Mouse (Mus musculus) forebrain, embryonic 10.5 days (tissue): ENCODE measurements around the gene Bag6. TPM values are rescaled to one million over a fixed set of nuclear protein-coding genes. Genes with fewer than 3 reads are reported as not detected.
A peak's percentile ranks its signal among the peaks of the same experiment; 100 is the strongest.

Experiments
- DNase-seq: peaks from one replicate; pipeline ENCODE4 v3.0.0-alpha.2; 2017; ENCODE audit warnings: low spot score; ENCODE audit errors: extremely low spot score
- H3K27ac ChIP-seq: fragments of 300-500 bp; sonication (generic); 2 replicates; pipeline ENCODE4 v1.5.1; 2016; ENCODE audit warnings: mild to moderate bottlenecking
- H3K27me3 ChIP-seq: fragments of 300-500 bp; sonication (generic); 2 replicates; pipeline ENCODE4 v1.6.1; 2016; ENCODE audit warnings: mild to moderate bottlenecking; ENCODE audit not compliant: poor library complexity, severe bottlenecking
- H3K36me3 ChIP-seq: fragments of 300-500 bp; sonication (generic); replicated peaks from 2 replicates; pipeline ENCODE4 v1.6.1; 2016; ENCODE audit warnings: mild to moderate bottlenecking, moderate library complexity
- H3K4me1 ChIP-seq: fragments of 300-500 bp; sonication (generic); 2 replicates; pipeline ENCODE4 v1.6.1; 2016
- H3K4me3 ChIP-seq: fragments of 300-500 bp; sonication (generic); 2 replicates; pipeline ENCODE4 v1.5.1; 2016; ENCODE audit warnings: mild to moderate bottlenecking, moderate library complexity
- H3K9me3 ChIP-seq: fragments of 300-500 bp; sonication (generic); 2 replicates; pipeline ENCODE4 v1.6.1; 2016; ENCODE audit warnings: mild to moderate bottlenecking, moderate library complexity
- WGBS: fragments of 180-500 bp; shearing (Covaris S2); methylation state at CpG from one replicate; pipeline ENCODE4 v1.1.7; 2016; 5-methylcytosine and 5-hydroxymethylcytosine counted together
- polyA plus RNA-seq: library from polyadenylated mRNA; unstranded; fragments of >200 nt; fragmentation: Nextera tagmentation; extraction: Ambion mirVana; gene quantifications from 2 replicates; pipeline ENCODE4 v1.2.1, GENCODE M21; 2016

Bag6 gene
- polyA plus RNA-seq, 1 experiment from 2014 or later = 69.0 TPM

DNA sequence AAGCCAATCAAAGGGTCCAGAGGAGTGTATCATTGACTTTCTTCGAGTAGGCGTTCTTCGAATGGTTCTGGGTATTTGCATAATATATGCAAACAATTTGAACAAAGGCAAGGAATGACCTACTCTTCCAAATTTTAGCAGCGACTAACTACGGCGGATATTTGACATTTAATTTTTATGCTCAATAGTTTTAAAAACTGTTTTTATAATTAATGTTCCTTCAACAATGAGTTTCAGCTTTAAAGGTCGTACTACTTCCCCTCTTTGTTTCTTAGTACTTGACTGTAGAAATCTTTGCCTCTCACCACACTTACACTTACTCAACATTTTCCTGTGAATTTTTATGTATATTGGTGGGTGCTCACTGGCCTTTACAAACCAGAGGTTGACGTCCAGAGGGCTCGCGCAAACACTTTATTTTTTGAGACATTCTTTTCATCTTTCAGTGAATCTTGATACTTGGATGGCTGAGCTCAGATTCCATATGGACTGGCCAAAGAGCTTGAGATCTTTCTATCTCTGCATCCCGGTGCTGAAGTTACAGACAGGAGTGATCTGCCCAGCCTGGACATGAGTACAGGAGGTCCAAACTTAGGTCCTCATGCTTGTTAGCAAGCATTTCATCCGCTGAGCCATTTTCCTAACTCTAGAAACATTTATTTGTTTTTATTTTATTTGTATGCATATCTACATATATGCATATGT is 30.6 kb downstream of the Bag6 start:
- peak overlapping the region; percentile 99 for H3K27ac ChIP-seq
- H3K4me1 ChIP-seq = peaks cover 38% of the 10 kb centered on the region
- no peaks in the 10 kb centered on the region for H3K9me3 ChIP-seq
- H3K36me3 ChIP-seq = peaks cover 28% of the 10 kb centered on the region
- H3K4me3 ChIP-seq = peak overlapping the region; percentile 99
- H3K27me3 ChIP-seq = no peaks in the 10 kb centered on the region
- DNase-seq = no peak
- WGBS = 26% methylated on average over 12 of the region's 12 CpGs

DNA sequence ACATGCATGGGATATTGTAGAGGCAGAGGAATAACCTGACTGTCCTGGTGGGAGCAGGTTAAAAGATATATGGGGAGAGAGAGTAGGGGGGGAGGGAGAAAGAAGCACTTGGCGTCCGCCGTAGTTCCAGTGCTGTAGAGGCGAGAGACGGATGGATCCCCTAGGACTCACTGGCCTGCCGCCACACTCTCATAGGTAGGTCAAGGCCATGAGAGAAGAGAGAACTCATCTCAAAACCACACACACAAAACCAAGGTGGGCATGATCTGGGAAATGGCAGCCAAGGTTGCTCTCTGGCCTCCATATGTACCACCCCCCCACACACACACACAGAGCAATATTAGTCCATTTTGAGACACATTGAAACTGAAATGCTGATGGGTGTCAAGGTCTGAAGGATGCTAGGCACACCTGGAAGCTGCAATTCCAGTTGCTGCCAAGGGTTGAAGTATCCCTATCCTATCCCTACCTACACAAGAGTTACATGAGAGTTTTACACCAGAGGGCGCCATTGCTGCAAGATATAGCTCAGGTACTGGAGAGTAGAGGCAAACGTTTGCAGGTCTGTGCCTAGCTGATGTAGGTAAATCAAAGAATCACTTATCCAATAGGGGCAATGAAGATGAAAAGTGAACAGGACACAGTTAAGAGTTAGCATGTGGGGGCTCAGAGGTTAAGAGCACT is 31.5 kb downstream of the Bag6 start:
- peaks cover 34% of the 10 kb centered on the region for H3K4me1 ChIP-seq
- WGBS = 74% methylated on average over 8 of the region's 8 CpGs
- DNase-seq = no peak
- peak overlapping the region; percentile 99 for H3K4me3 ChIP-seq
- no peaks in the 10 kb centered on the region for H3K9me3 ChIP-seq
- peak overlapping the region; percentile 99 for H3K27ac ChIP-seq
- H3K27me3 ChIP-seq = no peaks in the 10 kb centered on the region
- H3K36me3 ChIP-seq = peaks cover 19% of the 10 kb centered on the region

- WGBS = 88% methylated on average over 7 of the region's 7 CpGs
- no peak overlapping the region for H3K27ac ChIP-seq
- H3K27me3 ChIP-seq = no peaks in the 10 kb centered on the region
- H3K4me1 ChIP-seq = peaks cover 21% of the 10 kb centered on the region
- H3K9me3 ChIP-seq = no peaks in the 10 kb centered on the region
- DNase-seq = no peak
- H3K36me3 ChIP-seq = peaks cover 6% of the 10 kb centered on the region
- H3K4me3 ChIP-seq = no peak overlapping the region
Observed at GRCm38 (mm10) chr17:35167794-35168193, 32.8 kb downstream of the Bag6 start.

GRCm38 (mm10) chr17:35168541-35169207 is 33.7 kb downstream of the Bag6 start:
- Histone ChIP-seq H3K4me1 (peaks cover 12% of the 10 kb centered on the region), H3K9me3 (no peaks in the 10 kb centered on the region), H3K4me3 (no peak overlapping the region), H3K36me3 (no peaks in the 10 kb centered on the region; the same call in 1 of the 2 replicates), H3K27me3 (no peaks in the 10 kb centered on the region), H3K27ac (0 out of 2 replicates have a peak overlapping the region, but pooled peaks have one; percentile 17)
- DNase-seq = no peak
- 25% methylated on average over 4 of the region's 4 CpGs for WGBS

GRCm38 (mm10) chr17:35172445-35173234 is 37.7 kb downstream of the Bag6 start:
- Histone ChIP-seq H3K9me3 (no peaks in the 10 kb centered on the region), H3K4me3 (no peak overlapping the region), H3K27ac (no peak overlapping the region), H3K36me3 (no peaks in the 10 kb centered on the region), H3K4me1 (0 out of 2 replicates have a peak, but pooled peaks cover 3% of the 10 kb centered on the region), H3K27me3 (no peaks in the 10 kb centered on the region)
- no peak for DNase-seq
- 76% methylated on average over 11 of the region's 11 CpGs for WGBS

- DNase-seq = no peak
- WGBS = 77% methylated on average over 3 of the region's 3 CpGs
- no peaks in the 10 kb centered on the region for H3K36me3 ChIP-seq
- 0 out of 2 replicates have a peak, but pooled peaks cover 3% of the 10 kb centered on the region for H3K4me1 ChIP-seq
- no peaks in the 10 kb centered on the region for H3K27me3 ChIP-seq
- no peaks in the 10 kb centered on the region for H3K9me3 ChIP-seq
- no peak overlapping the region for H3K27ac ChIP-seq
- no peak overlapping the region for H3K4me3 ChIP-seq
Observed at GRCm38 (mm10) chr17:35173329-35173728, 38.4 kb downstream of the Bag6 start.

DNA sequence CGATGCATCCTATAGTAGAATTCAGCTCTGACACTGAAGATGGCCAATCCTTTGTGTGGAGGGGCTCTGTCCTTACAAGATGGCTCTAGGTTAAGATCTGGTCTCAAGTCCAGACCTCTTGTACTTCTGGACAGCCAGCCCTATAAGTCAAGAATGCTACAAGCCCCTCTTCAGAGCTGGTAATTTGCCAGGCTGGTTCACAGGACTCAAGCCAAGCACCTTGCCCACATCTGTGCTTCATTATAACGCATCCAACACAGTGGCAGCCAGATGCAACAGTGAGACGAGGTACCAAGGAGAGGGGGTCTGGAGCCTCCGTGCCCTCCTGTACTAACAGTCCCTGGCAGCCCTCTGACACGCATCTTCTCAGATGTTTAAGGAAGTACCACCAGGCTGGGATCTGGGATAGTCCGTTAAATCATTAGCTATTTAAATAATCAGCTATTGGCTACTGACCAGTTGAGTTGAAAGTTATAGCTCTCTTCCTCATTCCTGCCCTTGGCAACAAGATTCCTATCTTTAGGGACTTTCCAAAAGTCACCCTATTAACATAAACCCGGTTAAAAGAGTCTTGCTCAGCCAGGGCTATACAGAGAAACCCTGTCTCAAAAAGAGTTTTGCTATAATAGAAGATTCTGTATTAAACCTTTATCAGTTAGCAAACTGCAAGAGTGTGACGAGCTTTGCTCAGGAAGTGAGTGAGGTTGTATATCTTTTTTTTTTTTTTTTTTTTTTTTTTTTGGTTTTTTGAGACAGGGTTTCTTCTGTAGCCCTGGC is 39.4 kb downstream of the Bag6 start:
- H3K36me3 ChIP-seq = no peaks in the 10 kb centered on the region
- 79% methylated on average over 8 of the region's 8 CpGs for WGBS
- no peak for DNase-seq
- no peaks in the 10 kb centered on the region for H3K9me3 ChIP-seq
- 0 out of 2 replicates have a peak, but pooled peaks cover 3% of the 10 kb centered on the region for H3K4me1 ChIP-seq
- H3K4me3 ChIP-seq = no peak overlapping the region
- no peak overlapping the region for H3K27ac ChIP-seq
- H3K27me3 ChIP-seq = no peaks in the 10 kb centered on the region

DNA sequence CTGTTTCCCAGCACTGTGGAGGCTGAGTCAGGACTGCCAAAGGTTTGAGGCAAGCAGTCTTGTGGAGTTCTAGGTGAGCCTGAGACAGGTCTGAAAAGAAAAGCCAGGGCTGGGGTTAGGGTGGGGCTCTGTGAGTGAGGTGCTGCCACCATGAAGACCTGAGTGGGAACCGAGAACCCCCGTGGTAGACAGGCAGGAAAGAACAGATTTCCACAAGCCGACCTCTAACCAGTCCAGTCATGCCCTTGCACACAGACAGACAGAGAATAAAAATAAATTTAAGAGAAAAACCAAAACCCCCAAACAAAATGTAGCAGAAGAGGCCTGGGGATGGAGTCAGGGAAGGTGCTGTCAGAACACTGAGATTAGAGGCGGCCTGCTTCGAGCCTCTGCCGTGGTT is 40.4 kb downstream of the Bag6 start:
- WGBS = 81% methylated on average over 6 of the region's 6 CpGs
- H3K9me3 ChIP-seq = no peaks in the 10 kb centered on the region
- H3K36me3 ChIP-seq = no peaks in the 10 kb centered on the region
- H3K4me1 ChIP-seq = 0 out of 2 replicates have a peak, but pooled peaks cover 3% of the 10 kb centered on the region
- H3K27ac ChIP-seq = no peak overlapping the region
- DNase-seq = no peak
- H3K4me3 ChIP-seq = no peak overlapping the region
- no peaks in the 10 kb centered on the region for H3K27me3 ChIP-seq

DNA sequence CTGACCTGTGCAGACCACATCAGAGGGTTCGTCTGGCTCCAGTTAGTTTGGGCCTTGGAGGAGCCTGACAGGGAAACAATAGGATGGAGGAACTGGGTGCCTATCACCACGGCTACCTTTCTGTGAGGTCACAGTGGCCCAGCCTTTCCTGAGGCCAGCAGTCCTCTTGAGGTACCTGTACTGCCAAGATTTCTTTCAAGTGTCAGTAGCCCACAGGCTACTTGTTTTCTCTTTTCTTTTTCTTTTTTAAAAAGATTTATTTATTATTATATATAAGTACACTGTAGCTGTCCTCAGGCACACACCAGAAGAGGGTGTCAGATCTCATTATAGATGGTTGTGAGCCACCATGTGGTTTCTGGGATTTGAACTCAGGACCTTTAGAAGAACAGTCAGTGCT is 41.0 kb downstream of the Bag6 start, which contains the start of gene Aif1:
Aif1 (minus strand) TSS at position 101 of the 400 bp plus-strand sequence.
- no peak for DNase-seq
- H3K27me3 ChIP-seq = no peaks in the 10 kb centered on the region
- no peaks in the 10 kb centered on the region for H3K9me3 ChIP-seq
- H3K4me3 ChIP-seq = no peak within 1 kb of the TSS
- no peak within 1 kb of the TSS for H3K27ac ChIP-seq
- H3K4me1 ChIP-seq = 0 out of 2 replicates have a peak, but pooled peaks cover 3% of the 10 kb centered on the region
- WGBS = 57% methylated on average over 2 of the region's 2 CpGs
- no peaks in the 10 kb centered on the region for H3K36me3 ChIP-seq

DNA sequence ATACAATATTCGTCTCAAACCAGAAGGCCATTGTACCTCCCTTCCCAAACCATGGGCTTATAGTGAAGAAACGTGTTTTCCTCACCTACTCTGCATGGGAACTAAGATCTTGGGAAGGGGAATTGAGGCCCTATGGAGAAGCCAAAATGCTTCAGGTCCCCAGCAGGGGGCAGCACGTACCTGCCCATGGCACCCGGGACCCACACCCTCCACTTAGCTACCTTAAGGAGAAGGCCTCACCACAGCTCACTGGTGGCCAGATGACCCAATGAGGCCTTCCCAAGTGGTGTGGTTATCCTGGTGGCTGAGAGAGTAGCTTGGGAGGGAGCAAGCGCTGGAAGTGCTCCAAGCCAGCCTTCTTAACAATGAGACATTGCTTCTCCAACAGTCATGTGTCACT is 43.5 kb downstream of the Bag6 start:
- WGBS = 16% methylated on average over 5 of the region's 5 CpGs
- peak; percentile 64 for DNase-seq

GRCm38 (mm10) chr17:35180093-35180492 is 45.1 kb downstream of the Bag6 start:
- Histone ChIP-seq H3K36me3 (no peaks in the 10 kb centered on the region), H3K9me3 (no peaks in the 10 kb centered on the region), H3K27me3 (no peaks in the 10 kb centered on the region), H3K4me3 (no peak overlapping the region), H3K27ac (no peak overlapping the region), H3K4me1 (0 out of 2 replicates have a peak, but pooled peaks cover 3% of the 10 kb centered on the region)
- DNase-seq = no peak
- 92% methylated on average over 5 of the region's 5 CpGs for WGBS

More for the DNA sequence above, 43.5 kb downstream of the Bag6 start:
- no peak overlapping the region for H3K27ac ChIP-seq
- no peaks in the 10 kb centered on the region for H3K9me3 ChIP-seq
- H3K27me3 ChIP-seq = no peaks in the 10 kb centered on the region
- H3K4me3 ChIP-seq = no peak overlapping the region
- no peaks in the 10 kb centered on the region for H3K36me3 ChIP-seq
- H3K4me1 ChIP-seq = 0 out of 2 replicates have a peak, but pooled peaks cover 3% of the 10 kb centered on the region
